Mouse (Mus musculus) forebrain, postnatal 0 days (tissue): ENCODE measurements around the gene Zp2. TPM values are rescaled to one million over a fixed set of nuclear protein-coding genes. Genes with fewer than 3 reads are reported as not detected.

Source experiments
- ATAC-seq: fragments of 200-750 bp; cut with Nextera tagmentation; 2 replicates; pipeline ENCODE4 v1.8.0; 2017; ENCODE audit warnings: mild to moderate bottlenecking, moderate library complexity
- DNase-seq: peaks from one replicate; pipeline ENCODE4 v3.0.0-alpha.2; 2015
- H3K27ac ChIP-seq: fragments of 300-500 bp; sonication (generic); 2 replicates; pipeline ENCODE4 v1.5.1; 2014; ENCODE audit warnings: low read depth, mild to moderate bottlenecking, antibody characterized with exemption, low read length, moderate library complexity, mixed read lengths
- H3K27me3 ChIP-seq: fragments of 300-500 bp; sonication (generic); 2 replicates; pipeline ENCODE4 v1.6.1; 2014; ENCODE audit warnings: mild to moderate bottlenecking, low read length, mixed read lengths; ENCODE audit not compliant: insufficient read depth
- H3K36me3 ChIP-seq: fragments of 300-500 bp; sonication (generic); 2 replicates; pipeline ENCODE4 v1.6.1; 2014; ENCODE audit warnings: mild to moderate bottlenecking, moderate library complexity; ENCODE audit not compliant: insufficient read depth
- H3K4me1 ChIP-seq: fragments of 300-500 bp; sonication (generic); 2 replicates; pipeline ENCODE4 v1.6.1; 2014; ENCODE audit warnings: antibody characterized with exemption; ENCODE audit not compliant: insufficient read depth
- H3K4me2 ChIP-seq: fragments of 300-500 bp; sonication (generic); 2 replicates; pipeline ENCODE4 v1.6.1; 2014; ENCODE audit warnings: low read depth, mild to moderate bottlenecking, moderate library complexity
- H3K4me3 ChIP-seq: fragments of 300-500 bp; sonication (generic); 2 replicates; pipeline ENCODE4 v1.5.1; 2014; ENCODE audit warnings: low read depth, low read length, mixed read lengths
- H3K9ac ChIP-seq: fragments of 300-500 bp; sonication (generic); 2 replicates; pipeline ENCODE4 v1.6.1; 2014; ENCODE audit warnings: mild to moderate bottlenecking
- H3K9me3 ChIP-seq: fragments of 300-500 bp; sonication (generic); 2 replicates; pipeline ENCODE4 v1.6.1; 2016; ENCODE audit warnings: low read length
- CTCF ChIP-seq: sonication (generic); IDR thresholded peaks from 2 replicates; pipeline ENCODE4 v1.5.1; 2016; ENCODE audit warnings: antibody characterized with exemption, control low read depth, low read depth
- WGBS: fragments of 180-500 bp; shearing (Covaris S2); extraction: QIAGEN DNeasy Blood & Tissue Kit; methylation state at CpG from one replicate; pipeline ENCODE4 v1.1.7; 2014; 5-methylcytosine and 5-hydroxymethylcytosine counted together
- polyA plus RNA-seq: library from polyadenylated mRNA; unstranded; fragments of >200 nt; fragmentation: Nextera tagmentation; extraction: Ambion mirVana; gene quantifications from 2 replicates; pipeline ENCODE4 v1.2.1, GENCODE M21; 2015
- total RNA-seq: library from RNA; depleted of rRNA; stranded (reverse); fragments of >200 nt; gene quantifications from 2 replicates; pipeline ENCODE4 v1.2.3, GENCODE M21; 2014; rRNA removed

The Zp2 gene
- total and polyA plus RNA-seq, 2 experiments from 2014 or later = 0.19 TPM; not detected in 1

DNA sequence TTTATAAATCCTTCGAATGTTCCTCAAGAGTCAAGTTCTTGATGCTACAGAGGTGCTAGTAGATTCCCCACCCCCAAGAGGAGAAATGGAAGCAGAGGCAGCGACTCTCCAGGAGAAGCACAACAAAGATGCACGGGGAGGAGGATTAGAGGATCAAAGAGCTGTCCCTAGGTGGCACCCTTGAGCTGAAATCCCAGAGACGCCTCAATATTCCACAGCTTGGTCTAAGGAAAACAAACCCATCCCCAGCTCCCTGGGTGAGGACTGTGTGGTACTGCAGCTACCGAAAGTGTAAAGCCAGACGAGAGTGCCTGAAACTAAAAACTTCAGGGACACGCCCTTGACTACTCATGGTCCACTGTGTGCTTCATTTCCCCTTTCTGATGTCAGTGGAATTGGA, 47.2 kb downstream of the Zp2 start:
- WGBS = 9% methylated on average over 7 of the region's 7 CpGs
- Histone ChIP-seq H3K9me3 (no peaks in the 10 kb centered on the region), H3K27ac (no peak overlapping the region), H3K27me3 (peaks cover 3% of the 10 kb centered on the region; the same call in 1 of the 2 replicates), H3K36me3 (no peaks in the 10 kb centered on the region), H3K9ac (no peak overlapping the region), H3K4me2 (no peak overlapping the region), H3K4me1 (no peaks in the 10 kb centered on the region), H3K4me3 (no peak overlapping the region)
- ATAC-seq = peak; percentile 83
- peak; percentile 69 for TF ChIP-seq CTCF
- DNase-seq = peak; percentile 65

DNA sequence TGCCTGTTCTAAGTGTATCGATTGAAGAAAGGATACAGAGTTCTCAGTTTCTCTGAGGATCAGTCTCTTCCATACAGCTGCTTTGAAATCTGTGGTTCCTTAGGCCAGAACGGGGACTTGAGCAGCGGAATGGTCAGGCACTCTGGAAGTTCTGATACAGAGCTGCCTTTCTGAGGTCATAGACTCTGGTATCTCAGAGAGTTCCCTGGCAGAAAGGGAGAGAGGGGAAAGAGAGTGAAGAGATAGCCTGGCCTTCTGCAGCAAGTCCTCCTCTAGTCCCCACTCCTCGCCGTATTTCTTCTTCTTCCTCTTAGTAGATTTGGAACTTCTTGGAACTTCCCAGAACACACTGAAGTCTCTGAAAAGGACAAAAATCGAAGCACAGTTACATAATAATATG, 49.9 kb downstream of the Zp2 start, which contains the start of gene Dnah3:
Dnah3 (minus strand) TSS at position 101 of the 400 bp plus-strand sequence.
- Histone ChIP-seq H3K9me3 (no peaks in the 10 kb centered on the region), H3K27ac (no peak within 1 kb of the TSS), H3K4me1 (no peaks in the 10 kb centered on the region), H3K4me2 (no peak within 1 kb of the TSS), H3K4me3 (no peak within 1 kb of the TSS), H3K36me3 (no peaks in the 10 kb centered on the region), H3K9ac (no peak within 1 kb of the TSS), H3K27me3 (no peaks in the 10 kb centered on the region)
- DNase-seq (no peak), ATAC-seq (no peak)
- 88% methylated on average over 6 of the region's 6 CpGs for WGBS
- no peak for TF ChIP-seq CTCF

DNA sequence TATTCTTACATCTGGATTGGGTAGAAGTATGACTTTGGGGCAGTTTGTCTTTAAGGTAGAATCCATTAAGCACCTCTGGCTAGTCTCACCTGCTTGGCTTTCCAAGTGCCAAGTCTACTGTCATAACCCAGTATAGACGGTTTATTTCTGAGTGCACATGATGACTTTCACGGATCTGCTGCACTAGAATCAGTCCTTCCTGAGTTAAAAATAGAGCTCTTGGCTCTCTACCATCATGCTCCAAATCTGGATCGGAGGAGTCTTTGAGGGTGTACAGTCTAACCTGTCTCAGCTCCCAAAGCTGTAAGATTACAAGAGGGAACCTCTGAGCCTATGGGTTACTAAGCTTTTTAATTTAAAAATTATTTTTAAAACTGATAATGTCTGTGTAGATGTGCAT, 50.9 kb downstream of the Zp2 start:
- no peak overlapping the region for H3K9ac ChIP-seq
- H3K4me1 ChIP-seq = no peaks in the 10 kb centered on the region

DNA sequence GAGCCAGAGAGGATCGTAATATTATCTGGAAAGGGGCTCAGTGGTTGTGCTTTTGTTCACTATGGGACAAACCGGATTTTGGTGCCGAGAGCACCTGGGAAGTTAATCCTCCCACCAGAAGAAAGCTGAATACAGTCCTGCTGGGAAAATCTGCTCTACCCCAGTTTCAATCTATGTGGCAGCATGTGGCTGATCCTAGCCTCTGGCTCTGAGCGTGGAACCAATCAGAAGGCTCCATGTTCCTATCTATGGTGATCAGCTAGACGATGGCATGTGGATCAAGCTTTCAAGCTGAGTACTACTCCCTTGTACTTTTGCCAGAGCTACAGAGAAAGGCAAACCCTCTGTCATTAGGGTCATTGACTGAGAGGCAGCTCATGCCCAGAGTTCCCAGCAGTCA, 52.1 kb downstream of the Zp2 start:
- H3K9ac ChIP-seq = no peak overlapping the region
- TF ChIP-seq CTCF = no peak
- DNase-seq = no peak
- no peak for ATAC-seq
- H3K4me1 ChIP-seq = no peaks in the 10 kb centered on the region
- WGBS = 10% methylated on average over 5 of the region's 5 CpGs
- H3K27ac ChIP-seq = no peak overlapping the region
- no peak overlapping the region for H3K4me2 ChIP-seq
- no peaks in the 10 kb centered on the region for H3K27me3 ChIP-seq
- no peaks in the 10 kb centered on the region for H3K9me3 ChIP-seq
- H3K4me3 ChIP-seq = no peak overlapping the region
- no peaks in the 10 kb centered on the region for H3K36me3 ChIP-seq

More for the DNA sequence above, 50.9 kb downstream of the Zp2 start:
- ATAC-seq = no peak
- no peak overlapping the region for H3K4me2 ChIP-seq
- 76% methylated on average over 3 of the region's 3 CpGs for WGBS
- no peak overlapping the region for H3K27ac ChIP-seq
- H3K4me3 ChIP-seq = no peak overlapping the region
- no peaks in the 10 kb centered on the region for H3K27me3 ChIP-seq
- TF ChIP-seq CTCF = no peak
- H3K36me3 ChIP-seq = no peaks in the 10 kb centered on the region
- DNase-seq = no peak
- no peaks in the 10 kb centered on the region for H3K9me3 ChIP-seq

DNA sequence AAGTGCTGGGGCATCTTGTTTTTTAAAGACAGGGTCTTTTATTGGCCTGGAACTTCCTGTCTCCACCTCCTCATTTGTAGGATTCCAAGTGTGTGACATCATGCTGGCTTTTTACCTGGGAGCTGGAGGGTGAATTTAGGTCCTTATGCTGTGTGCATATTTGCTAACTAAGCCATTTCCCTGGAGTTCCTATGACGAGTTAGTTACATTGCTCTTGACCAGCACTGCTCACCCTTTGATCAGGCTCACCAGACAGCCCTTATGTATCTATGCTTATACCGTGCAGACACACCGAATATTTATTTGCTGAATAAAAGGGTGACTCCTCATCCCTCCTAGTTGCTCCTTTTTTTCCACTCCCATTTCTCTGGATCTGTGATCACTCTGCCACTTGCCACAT, 64.9 kb downstream of the Zp2 start:
- Histone ChIP-seq H3K4me3 (no peak overlapping the region), H3K27me3 (no peaks in the 10 kb centered on the region), H3K36me3 (no peaks in the 10 kb centered on the region), H3K27ac (no peak overlapping the region), H3K9me3 (no peaks in the 10 kb centered on the region), H3K4me1 (no peaks in the 10 kb centered on the region), H3K9ac (no peak overlapping the region), H3K4me2 (no peak overlapping the region)
- ATAC-seq (no peak), DNase-seq (no peak)
- 83% methylated on average over 3 of the region's 3 CpGs for WGBS
- TF ChIP-seq CTCF = no peak

Other genes with a start within 250 kb of the Zp2 start
- gene Lyrm1, start 249.4 kb downstream of the Zp2 start, total RNA-seq = 22.3 and 23.0 TPM in 2 replicates
- 24.4 and 25.6 TPM in 2 replicates for gene Lyrm1, start 249.4 kb downstream of the Zp2 start, polyA plus RNA-seq
- gene Dcun1d3, start 249.0 kb downstream of the Zp2 start, total RNA-seq = 10.8 and 14.6 TPM in 2 replicates
- 6.8 and 9.0 TPM in 2 replicates for gene Dcun1d3, start 249.0 kb downstream of the Zp2 start, polyA plus RNA-seq
- 0.81 and 1.5 TPM in 2 replicates for gene Dnah3, start 50.0 kb downstream of the Zp2 start, total RNA-seq
- 0.15 and 0.25 TPM in 2 replicates for gene Dnah3, start 50.0 kb downstream of the Zp2 start, polyA plus RNA-seq
- 12.6 and 14.6 TPM in 2 replicates for gene Tmem159, start 42.9 kb downstream of the Zp2 start, total RNA-seq
- gene Tmem159, start 42.9 kb downstream of the Zp2 start, polyA plus RNA-seq = 12.2 and 17.4 TPM in 2 replicates
- gene Anks4b, start 28.6 kb upstream of the Zp2 start, total RNA-seq = 0.15 TPM in 1 of 2 replicates, not detected in the other
- 0.04 TPM in 1 of 2 replicates, not detected in the other for gene Anks4b, start 28.6 kb upstream of the Zp2 start, polyA plus RNA-seq
- 133 and 144 TPM in 2 replicates for gene Crym, start 56.8 kb upstream of the Zp2 start, total RNA-seq
- gene Crym, start 56.8 kb upstream of the Zp2 start, polyA plus RNA-seq = 127 and 171 TPM in 2 replicates
- gene Abca14, start 58.7 kb upstream of the Zp2 start, total RNA-seq = 0.24 TPM in 1 of 2 replicates, not detected in the other
- gene Abca14, start 58.7 kb upstream of the Zp2 start, polyA plus RNA-seq = not detected in 2 replicates
- not detected in 2 replicates for gene Abca15, start 183.4 kb upstream of the Zp2 start, total RNA-seq
- not detected in 2 replicates for gene Abca15, start 183.4 kb upstream of the Zp2 start, polyA plus RNA-seq